Mouse (Mus musculus): ENCODE data around the gene E030018B13Rik.

Gene E030018B13Rik

DNA sequence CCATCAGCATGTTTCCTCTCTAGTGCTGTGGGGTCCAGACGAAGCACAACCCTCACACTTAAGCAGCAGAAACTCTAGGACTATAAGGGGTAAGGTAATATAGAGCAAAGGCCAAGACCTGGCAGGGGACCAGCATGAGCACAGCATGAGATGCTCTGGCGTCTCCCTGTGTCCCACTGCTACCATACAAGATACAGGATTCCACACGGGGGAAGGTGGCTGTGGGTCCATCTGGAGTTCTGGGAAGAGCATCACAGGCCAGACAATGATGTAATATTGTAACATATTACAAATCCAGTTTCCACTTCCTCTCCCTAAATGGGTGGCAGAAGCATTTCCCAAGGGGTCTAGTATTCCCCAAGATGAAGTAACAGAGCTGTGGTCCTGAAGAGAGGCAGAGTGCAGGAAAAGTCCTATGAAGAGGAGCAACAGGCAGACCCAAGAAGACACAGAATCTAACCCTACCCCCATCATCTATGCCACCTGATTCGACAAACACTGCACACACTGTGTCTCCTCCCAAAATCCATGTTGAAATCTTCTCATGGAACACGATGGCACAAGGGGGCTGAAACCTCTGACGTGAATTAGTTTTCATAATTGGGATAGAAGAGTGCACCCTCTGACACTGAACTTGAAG lies at the start of gene E030018B13Rik:
Gene E030018B13Rik (plus strand): TSS at position 590 of the 640 bp plus-strand sequence.
- DNase-seq = peak; percentile 73

GRCm38 (mm10) chr7:63868356-63868918 lies 48.2 kb upstream of the E030018B13Rik start:
- no peak for DNase-seq

- no peak for DNase-seq
Observed at GRCm38 (mm10) chr7:63871698-63872097, 45.0 kb upstream of the E030018B13Rik start.

- no peak for DNase-seq
Observed at GRCm38 (mm10) chr7:63873880-63874279, 42.8 kb upstream of the E030018B13Rik start.

DNA sequence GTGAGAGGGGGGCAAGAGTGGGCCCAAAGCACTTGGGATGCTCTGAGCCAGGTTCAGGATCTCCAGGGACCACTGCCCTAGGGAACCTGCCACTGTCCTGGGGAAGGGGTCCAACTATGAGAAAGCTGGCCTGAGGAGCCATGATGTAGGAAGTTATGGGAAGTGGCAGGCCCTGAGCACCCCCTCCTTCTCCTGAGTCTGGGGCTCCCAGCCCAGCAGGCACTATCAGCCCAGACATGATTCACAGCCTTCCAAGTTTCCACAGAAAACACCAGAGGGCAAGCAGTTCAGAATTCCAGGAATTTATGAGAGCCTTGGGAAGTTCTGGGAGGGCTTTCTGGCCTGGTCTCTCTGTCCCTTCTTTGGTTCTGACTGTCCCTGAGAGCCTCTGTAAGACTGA lies 41.0 kb upstream of the E030018B13Rik start:
- no peak for DNase-seq

DNA sequence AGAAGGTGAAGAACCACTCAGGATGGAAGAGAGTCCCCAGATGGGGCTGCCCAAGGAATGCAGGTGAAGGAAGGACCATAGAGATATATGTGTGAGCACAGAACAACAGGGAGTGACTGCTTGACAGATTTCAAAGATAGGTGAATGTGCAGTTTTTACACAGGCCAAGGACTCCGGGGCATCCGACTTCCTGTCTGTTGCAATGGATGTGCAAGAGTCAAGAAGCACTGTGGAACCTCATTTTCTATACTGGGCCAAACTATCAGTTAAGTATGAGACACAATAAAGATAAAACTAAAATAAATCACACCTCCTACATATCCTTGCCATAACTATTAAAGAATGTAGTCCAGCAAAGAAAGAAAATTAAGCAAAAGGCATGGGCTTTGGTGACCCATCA lies 40.0 kb upstream of the E030018B13Rik start:
- no peak for DNase-seq

DNA sequence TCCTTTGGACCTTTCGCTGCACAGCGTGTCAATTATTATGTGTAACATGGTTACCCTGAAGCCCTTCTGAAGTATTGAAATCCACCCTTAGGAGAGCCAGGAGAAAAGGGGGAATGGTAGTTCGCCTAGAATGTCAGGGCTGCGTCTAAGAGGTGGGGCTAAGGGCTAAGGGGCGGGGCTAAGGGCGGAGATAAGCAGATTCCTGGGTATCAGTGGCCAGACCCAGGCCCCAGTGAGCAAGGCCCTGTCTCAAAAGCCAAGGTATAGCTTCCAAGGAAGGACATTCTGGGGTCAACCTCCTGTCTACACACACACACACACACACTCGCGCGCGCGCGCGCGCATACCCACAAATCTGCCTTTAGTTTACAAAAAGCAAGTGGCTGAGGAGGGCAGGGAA lies 39.0 kb upstream of the E030018B13Rik start:
- no peak for DNase-seq

DNA sequence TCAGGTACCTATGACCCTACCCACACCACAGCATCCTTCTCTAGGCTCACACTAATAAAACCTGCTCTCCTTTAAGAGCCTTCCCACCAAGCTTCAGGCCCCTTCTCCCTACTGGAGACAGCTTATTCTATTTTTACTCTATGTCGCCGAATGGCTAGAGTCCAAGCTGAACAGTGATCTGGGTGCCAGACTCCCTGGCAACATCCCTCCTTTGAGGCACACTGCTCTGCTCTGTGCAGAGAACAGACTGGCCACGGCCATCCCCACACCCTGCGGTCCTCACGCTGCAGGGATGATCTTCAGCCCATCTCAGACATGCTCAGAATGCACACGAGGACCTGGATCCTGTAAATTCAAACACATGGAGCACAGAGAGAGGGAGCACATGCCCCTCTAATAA lies 37.1 kb upstream of the E030018B13Rik start:
- no peak for DNase-seq

- DNase-seq = peak; percentile 81
Observed at GRCm38 (mm10) chr7:63882739-63883138, 33.9 kb upstream of the E030018B13Rik start.

GRCm38 (mm10) chr7:63885025-63885424 lies 31.6 kb upstream of the E030018B13Rik start:
- DNase-seq = no peak

DNA sequence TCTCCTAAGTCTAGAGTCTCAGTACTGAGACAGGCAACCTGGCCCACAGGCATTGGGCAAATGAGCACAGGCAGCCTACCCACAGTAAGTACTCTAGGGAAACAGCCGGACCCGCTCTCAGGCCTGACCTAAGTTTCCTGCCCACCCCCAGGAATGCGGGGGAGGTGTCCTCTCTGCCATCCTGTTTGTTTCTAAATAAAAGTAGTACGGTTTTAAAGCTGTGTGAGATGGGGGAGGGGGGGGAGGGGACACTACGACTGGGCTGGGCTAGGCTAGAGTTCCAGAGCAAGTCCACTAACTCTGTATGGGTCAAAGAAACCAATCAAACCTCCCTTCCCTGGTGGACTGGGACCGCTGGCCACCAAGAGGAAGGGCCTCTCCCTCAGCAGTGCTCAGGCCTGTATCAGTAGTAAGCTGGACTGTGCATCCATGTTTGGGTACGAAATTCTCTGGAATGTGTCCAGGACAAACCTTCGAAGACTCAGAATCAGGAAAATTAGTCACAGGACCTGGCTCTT lies 29.6 kb upstream of the E030018B13Rik start:
- DNase-seq = no peak

GRCm38 (mm10) chr7:63887602-63888123 lies 29.0 kb upstream of the E030018B13Rik start:
- no peak for DNase-seq

DNA sequence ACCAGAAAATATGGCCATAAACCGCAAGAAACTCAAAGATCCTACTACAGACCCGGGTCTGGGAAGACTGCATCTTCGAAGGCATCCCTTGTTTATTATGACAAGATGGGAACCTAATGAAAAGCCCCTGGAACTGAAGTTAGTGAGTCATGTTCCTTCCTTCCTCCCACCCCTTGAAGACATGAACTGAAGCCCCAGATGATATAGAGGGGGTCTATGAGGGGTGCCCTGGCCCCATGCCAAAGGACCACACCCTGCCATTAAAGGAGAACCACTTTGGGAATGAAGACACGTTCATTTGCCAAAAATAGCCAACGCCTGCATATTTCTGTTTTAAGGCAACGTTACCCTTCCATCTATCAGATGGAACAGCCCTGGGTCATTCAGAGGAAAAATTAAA lies 28.0 kb upstream of the E030018B13Rik start:
- DNase-seq = peak; percentile 48

GRCm38 (mm10) chr7:63889116-63889975 lies 27.3 kb upstream of the E030018B13Rik start:
- DNase-seq = peak; percentile 52

DNA sequence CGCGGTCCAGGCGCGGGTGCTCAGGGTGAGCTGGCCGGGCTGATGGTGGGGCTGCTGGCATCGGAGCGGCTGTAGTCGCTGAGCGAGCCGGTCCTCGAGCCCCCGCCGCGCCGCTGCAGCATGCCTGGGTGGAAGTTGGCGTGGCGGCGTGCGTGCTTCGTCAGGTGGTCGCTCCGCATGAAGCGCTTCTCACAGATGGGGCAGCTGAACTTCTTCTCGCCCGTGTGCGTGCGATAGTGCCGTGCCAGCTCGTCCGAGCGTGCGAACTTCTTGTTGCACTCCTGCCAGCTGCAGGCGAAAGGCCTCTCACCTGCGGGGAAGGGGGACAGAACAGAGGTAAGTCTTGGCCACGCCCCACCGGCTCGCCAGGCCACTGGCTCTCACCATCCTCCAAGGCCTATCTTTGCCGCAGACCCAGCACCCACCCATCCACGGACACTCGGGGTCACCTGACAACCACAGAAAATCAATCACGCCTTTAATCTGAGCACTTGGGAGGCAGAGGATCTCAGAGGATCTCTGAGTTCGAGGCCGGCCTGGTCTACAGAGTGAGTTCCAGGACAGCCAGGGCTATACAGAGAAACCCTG lies 25.1 kb upstream of the E030018B13Rik start:
- peak; percentile 66 for DNase-seq

- DNase-seq = no peak
Observed at GRCm38 (mm10) chr7:63893201-63893600, 23.5 kb upstream of the E030018B13Rik start.

DNA sequence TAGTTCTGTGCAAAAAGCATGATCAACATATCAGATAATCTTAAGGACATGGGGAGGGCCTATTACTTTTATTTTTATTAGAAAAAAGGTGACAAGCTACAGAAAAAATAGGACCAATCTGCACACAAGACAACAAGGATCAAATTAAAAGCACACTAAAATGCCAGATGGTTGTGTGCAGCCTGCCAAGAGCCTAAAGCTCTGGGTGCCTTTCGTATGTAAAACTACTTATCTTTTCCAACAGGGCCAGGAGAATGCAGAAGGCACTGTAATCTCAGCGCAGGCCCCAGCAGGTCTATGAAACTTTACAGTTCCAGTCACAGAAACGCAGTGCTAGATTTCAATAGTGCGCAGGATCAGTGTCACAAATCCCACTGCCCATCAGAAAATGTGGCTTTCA lies 22.9 kb upstream of the E030018B13Rik start:
- DNase-seq = no peak

GRCm38 (mm10) chr7:63894662-63895061 lies 22.0 kb upstream of the E030018B13Rik start:
- no peak for DNase-seq

DNA sequence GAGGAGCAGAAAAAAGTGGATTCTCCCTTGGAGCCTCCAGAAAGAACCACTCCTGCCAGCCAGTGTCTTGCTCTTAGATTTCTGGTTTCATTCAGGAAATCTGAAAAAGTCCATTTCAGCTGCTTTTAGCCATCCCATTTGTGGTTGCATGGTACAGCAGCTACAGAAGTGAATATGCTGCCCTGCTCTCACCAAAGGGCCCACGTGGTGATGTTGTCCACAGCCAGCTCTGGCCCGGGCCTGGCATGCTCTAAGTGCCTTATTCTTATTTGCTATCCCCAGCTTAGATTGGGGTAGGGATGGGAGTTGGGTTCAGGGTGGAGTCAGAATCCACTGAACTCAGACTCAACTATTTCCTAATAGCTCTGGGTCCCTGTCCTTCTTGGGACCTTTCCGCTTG lies 21.4 kb upstream of the E030018B13Rik start:
- no peak for DNase-seq

- peak; percentile 72 for DNase-seq
Observed at GRCm38 (mm10) chr7:63896276-63896967, 20.2 kb upstream of the E030018B13Rik start.

DNA sequence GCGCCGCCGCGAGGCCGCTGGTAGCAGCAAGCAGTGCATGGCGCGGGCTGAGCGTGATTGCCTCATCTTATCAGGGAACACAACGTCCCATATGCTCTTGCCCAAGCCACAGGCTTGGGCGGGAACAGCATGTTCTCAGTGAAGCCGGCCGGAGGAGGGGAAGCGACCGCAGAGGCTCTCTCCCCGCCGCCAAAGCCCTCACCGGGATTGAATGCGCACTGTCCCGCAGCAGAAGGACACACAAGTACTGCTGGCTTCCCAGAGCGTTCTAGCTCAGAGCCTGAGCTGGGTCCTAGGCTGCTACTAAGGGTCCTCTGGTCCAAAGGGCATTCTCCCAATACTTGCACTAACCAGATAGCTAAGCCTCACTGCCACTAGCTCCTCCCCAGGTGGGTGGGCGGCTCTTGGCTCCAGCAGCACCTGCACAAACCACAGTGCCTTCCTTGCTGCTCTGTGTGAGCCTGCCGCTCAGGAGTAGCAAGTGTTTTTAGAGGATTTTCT lies 19.6 kb upstream of the E030018B13Rik start:
- DNase-seq = peak; percentile 99

- no peak for DNase-seq
Observed at GRCm38 (mm10) chr7:63897655-63898054, 19.0 kb upstream of the E030018B13Rik start.
